Mouse (Mus musculus) cerebral cortex, adult 2 months (tissue): ENCODE data around the gene Atxn7.

Source experiments
- WGBS: fragments of 180-500 bp; shearing (Covaris S2); methylation state at CpG from one replicate; pipeline ENCODE4 v1.1.7; 2018; 5-methylcytosine and 5-hydroxymethylcytosine counted together

Atxn7 gene

DNA sequence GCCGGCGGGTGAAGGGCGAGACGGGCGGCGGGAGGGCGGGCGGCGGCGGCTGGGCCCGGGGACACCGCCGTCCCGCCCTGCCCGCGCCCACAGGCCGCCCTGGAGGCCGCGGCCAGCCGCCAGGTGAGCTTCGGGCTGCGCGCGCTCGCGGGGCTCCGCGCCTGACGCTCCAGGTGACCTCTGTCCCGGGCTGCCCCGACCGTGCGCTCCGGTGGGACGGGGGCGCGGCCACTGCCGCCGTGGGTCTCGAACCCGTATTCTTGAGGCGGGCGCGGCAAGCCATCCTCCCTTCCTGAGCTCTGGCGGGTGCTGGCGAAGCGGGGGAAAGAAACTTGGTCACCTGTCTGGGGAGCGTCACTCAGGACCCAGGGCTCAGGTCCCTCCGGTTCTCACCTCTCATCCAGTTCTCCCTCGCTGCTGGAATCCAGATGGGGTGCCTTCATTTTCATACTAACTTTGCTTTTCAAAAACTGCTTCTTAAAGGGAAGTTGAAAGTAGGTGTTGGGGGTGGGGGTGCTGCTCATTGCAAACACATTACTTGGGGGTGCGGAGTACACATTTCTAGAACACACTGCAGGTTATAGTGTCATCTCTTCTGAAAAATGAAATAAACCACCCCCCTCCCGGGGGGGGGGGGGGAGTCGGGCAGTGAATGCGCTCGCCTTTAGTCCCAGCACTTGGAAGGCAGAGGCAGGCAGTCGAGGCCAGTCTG is at the start of gene Atxn7, which contains the start of gene Thoc7:
TSS of gene Atxn7 (plus strand) at position 40 of the 712 bp plus-strand sequence.
TSS of gene Thoc7 (minus strand) at position 452 of the 712 bp plus-strand sequence.
- WGBS = 4% methylated on average over 41 of the region's 56 CpGs

DNA sequence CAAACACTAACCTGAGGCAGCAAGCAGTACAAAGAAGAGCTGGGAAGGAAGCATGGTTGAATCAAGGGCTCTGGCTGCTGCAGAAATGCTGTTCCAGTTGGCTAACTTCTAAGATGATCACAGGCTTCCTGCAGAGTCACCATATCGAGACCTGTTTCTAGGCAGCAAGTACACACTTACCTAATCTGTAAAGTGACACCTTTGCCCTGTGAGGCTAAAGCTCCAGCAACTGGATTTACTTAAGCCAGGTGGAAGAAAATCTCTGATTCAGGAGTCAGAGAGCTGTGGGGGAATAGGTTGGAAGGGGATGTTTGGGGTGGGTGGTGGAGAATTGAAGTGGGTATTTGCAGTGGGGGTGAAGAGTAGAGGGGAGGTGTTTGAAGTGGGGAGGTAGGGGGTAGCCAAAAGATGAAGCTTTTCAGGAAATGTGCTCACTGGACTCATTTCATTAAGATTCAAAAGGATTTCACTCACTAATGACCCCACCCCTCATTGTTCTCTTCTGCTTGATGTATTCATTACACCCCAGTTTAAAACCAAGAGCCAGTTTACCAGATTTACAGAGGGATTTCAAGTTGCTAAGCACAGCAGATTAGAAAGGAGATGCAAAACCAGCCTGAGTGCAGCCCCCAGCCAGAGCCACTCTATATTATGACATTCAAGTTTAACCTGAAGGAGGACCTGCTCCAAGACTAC is 46.7 kb upstream of the Atxn7 start, which contains the start of gene Gm281:
TSS of gene Gm281 (minus strand) at position 92 of the 696 bp plus-strand sequence.
- 59% methylated on average over 1 of the region's 1 CpGs for WGBS

DNA sequence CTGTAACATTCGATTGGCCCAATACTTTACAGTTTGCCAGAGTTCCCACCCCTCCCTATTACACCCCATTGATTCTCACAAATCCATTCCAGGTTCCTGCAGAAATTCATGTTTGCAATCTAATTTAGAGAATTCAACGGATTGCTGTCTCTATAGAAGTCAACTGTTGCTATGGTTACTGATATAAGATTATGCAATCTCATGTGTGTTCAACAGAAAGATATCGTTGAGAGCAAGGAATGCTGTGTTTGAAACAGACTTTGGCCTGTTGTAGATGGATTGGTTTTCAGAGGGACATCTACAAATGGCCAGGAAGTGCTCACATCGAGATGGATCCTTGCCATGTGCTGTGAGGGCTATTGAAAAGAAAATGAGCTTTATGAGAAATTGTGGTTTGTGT is 46.0 kb upstream of the Atxn7 start:
- WGBS = 44% methylated on average over 4 of the region's 4 CpGs

DNA sequence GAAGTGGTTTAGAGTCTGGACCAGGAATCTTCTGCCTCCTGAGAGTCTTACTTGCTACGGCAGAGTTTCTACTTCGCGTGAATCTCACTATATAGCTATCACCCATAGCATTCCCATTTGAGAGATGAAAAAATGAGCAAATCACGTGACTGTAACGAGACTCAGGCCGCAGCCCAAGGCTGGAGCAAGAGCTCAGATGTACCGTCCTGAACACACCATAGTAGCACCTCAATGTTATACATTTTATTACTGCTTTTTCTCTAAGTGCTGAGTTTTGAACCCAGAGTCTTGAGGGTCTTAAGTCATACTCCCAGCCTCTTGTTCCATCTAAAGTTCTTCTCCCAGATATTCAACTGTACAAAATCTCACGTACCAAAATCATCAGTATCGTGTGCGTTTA is 44.0 kb upstream of the Atxn7 start:
- 89% methylated on average over 10 of the region's 10 CpGs for WGBS

DNA sequence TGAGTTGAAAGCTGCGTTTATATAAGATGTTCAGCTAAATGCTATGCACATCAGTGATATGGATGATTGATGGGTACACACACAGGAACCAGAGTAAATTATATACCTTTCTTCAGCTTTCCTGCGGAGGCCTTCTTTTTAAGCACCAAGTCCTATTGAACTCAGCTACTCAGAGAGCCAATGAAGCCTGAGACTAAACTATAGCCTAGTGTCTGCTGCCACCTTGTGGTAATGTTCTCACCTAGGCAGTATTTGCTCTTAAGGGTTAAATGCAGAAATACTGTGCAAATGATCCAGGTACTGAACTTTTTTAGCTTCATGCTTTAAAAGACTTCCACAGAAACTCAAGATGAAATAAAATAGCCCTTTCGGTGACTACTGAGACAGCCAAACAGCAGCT is 43.6 kb upstream of the Atxn7 start:
- 29% methylated on average over 3 of the region's 3 CpGs for WGBS

DNA sequence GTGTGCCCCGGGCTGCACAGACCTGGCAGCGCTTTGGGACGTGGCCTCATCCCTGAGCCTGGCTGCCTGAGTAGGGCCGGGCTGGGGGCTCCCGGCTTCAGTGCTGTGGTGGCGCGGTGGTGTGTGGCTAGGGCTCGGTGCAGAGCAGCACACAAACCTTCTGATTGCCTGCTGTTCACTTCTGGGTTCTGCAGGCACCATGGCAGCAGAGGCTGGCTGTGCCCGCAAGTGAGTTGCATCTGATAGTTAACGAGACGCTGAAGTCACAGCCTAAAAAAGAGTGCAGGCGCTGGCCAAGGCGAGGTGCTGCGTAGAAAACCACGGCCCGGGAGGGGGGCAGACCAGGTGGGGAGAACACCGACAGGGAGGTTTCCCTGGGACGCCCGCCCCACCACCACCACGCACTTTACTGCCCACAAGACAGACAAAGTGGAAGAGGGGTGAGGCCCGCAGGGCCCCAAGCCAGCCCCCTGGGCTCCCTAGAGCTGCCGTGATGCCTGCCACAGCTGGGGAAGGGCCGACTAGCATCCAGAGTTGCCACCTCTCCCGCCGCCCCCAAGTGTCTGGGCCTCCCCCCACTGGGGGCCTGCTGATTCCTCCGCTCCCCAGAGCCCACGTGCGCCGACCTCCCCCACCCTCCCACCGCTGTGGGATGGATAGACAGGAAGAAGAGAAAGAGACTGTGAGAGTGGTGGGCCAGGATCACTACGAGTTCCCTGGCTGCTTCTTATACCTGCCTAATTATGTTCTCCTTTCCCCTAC is 27.8 kb upstream of the Atxn7 start:
- WGBS = 32% methylated on average over 31 of the region's 31 CpGs

DNA sequence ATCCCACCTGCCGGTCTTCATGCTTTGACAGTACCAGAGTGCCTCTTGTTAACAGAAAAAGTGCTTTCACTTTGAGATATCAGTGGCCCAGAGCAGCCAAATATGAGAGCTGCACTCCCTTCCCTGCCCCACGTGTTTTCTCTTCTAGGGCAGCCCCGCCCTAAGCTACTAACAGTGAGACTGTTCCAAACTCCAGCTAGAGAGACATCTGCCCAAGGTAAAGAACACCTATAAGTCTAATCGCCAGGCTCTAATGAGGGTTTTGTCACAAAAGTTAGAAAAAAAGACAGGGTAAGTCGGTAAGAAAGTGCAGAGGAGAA is 27.2 kb upstream of the Atxn7 start:
- WGBS = 50% methylated on average over 5 of the region's 5 CpGs

DNA sequence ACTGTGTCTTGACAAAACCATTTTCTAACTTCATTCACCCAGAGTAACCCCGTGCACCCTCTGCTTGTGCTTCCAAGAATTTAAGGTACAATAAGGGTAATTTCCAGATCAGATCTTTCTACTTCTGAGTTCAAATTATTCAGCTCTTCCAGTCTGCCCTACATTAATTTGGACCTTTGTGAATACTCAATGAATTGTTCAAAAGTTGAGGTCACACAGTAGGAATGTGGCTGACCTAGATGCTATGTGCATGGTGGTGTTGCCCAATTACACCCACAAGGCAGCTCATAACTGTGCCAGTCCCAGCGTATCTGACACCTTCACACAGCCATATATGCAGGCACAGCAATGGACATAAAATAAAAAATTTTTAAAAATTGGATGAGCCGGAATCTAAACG is 16.6 kb upstream of the Atxn7 start:
- WGBS = 92% methylated on average over 4 of the region's 4 CpGs

DNA sequence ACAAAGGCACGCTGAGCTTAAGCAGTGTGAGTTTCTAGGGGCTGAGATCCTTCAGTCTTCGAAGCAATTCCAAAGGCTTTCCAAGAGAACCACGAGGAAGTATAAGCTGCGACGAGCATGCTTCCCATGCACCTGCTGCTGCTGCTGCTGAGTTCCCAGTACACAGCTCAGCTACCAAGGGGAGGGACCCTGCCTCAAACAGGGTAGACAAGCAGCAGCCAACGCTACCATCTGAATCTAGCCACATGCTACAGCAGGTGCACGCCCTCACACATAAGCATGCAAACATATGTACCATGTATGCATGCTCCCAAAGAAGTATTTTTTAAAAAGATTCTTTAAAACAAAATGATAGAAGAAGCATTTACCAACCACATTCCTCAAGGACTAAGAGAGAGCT is 12.9 kb upstream of the Atxn7 start:
- 70% methylated on average over 7 of the region's 7 CpGs for WGBS

DNA sequence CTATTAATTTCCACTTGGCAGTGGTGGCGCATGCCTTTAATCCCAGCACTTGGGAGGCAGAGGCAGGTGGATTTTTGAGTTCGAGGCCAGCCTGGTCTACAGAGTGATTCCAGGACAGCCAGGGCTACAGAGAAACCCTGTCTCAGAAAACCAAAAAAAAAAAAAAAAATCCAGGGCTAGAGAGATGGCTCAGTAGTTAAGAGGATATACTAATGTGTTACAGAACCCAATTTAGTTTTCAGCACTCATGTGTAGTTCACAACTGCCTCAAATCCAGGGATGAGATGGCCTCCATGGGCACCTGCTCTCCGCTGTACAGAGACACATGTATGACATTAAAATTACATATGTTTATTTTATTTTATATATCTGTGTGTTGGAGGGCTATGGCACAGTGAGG is 9.1 kb upstream of the Atxn7 start:
- WGBS = 96% methylated on average over 3 of the region's 3 CpGs

DNA sequence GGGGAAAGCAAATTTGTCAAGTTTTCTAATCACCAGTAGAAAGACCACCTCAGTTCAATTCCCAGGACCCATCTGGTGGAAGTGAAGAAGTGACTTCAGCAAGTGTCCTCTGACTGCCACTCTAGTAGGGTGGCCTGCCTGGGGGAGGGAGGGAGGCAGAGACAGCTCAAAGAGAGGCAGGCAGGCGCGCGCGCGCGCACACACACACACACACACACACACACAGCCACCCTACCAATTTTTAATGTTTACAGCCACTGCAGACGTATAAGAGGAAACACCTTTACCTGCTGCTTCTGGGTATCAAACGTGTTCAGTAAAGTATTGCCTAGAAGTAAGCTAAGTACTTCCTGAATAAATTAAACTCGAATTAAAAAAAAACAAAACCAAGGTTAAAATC is 1.2 kb upstream of the Atxn7 start:
- 1% methylated on average over 9 of the region's 9 CpGs for WGBS

DNA sequence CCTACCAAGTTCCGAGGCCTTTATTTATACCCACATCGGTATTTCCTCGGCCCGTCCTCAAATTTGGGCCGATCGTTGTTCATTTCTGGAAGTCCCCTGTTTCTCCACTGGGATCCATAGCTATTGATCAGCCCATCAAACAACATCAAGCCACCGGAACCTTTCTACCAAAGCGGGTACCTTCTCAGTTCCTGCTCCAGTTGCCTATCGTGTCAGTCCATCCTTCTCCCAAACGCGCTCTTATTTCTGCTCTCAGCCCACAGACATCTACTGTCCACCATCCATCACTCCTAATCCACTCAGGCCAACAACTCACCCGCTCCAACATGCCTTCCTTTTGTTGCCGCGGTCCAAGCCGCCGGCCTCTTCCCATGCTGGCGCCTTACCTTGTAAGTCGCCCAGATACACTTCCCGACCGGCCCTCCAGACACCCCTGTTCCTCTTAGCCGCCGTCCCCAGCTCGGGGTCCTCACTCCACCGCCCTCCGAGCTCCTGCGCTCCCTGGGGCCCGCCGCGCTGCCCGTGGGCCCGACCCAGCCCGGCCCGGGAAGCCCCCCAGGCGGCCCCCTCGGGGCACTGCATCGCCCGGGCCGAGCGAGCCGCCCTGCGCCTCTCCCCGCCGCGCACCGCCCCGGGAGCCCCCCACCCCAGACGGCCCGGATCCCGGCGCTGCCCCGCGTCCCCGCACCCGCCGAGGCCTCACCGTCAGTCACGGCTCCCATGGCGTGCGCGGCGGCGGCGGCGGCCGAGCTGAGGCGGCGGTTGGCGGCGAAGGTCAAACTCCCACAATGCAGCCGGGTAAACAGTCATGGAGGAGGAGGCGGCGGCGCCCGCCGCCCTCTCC is 536 bp upstream of the Atxn7 start:
- WGBS = under 1% methylated on average over 75 of the region's 75 CpGs

DNA sequence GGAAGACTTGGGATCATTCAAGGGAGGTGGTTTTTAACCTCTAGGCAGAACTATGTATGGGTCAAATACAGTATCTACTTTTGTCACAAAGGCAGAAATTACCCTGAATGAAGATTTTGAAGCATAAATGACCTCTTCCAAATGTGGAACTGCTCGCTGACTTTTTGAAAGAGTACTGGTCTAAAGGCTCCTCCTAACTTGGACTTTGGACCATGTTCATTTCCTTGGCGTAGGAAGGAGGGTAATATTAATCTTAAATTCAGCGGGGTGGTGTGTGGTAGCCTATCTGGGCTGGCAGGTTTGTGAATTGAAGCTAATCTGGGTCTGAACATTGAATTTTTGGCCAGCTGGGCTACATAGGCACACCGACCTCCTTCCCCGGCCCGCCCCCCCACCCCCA is 1.2 kb downstream of the Atxn7 start:
- 83% methylated on average over 6 of the region's 6 CpGs for WGBS

DNA sequence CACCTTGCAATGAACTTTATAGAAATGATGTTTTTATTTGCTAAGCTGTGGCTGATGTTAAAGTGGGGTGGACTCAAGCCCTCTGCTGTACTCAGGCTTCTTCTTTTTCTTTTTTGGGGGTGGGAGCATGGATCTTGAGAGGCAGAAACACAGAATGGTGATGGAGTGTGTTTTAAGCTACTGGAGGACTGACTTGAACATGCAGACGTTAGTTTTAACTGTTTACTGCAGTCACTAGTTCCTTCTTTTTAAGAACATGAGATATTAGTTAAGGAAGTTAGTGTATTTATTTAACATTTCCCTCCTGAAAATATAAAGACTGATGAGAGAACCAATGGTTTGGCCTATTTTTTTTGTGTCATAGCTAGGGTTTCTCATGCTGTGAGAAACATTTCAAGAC is 2.3 kb downstream of the Atxn7 start:
- WGBS = 74% methylated on average over 1 of the region's 1 CpGs

DNA sequence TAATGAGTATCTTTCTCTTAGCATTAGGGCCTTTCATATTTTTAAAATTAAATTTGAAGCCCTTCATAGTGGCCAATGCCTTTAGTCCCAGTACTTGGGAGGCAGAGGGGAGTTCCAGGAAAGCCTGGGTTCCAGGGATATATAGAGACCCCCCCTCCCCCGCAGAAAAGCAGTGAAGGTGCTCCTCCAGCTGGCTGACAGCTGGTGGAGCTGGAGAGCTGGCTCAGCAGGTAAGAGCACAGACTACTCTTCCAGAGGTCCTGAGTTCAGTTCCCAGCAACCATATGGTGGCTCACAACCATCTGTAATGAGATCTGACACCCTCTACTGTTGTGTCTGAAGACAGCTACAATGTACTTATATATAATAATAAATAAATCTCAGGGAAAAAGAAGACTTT is 6.4 kb downstream of the Atxn7 start:
- WGBS = 44% methylated on average over 1 of the region's 1 CpGs

DNA sequence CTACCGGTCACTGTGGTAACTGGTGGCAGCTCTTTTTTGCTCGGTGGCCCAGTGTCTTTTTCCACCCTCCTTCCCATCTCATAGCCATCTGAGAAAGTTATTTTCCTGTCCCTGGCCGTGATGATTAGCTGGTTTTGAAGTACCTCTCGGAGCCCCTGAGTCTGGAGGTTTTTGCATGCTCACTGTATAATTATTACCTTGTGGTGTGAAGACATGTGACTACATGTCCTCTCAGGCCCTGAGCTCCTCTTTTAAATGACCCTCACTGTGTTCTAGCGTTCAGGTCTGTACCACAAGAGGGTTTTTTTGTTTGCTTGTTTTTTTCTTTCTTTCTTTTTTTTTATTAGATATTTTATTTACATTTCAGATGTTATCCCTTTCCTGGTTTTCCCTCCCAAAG is 7.2 kb downstream of the Atxn7 start:
- 94% methylated on average over 5 of the region's 5 CpGs for WGBS

DNA sequence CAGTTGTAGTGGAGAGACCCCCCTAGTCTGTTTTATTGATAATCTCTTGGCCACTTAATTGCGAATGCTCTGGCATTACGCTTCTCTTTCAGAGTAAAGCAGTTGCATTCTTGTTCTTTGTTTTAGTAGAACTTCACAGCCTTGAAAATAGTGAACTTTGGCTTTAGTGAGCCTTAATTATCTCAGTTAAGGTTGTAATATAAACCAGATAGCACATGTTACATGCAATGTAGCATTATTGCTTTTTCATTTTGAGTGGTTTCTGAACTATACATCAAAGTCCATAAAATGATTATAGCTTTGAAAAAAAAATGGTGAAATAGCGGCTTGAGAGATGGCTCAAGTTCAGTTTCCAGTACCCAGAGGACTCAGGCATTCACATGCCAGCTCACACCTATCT is 9.3 kb downstream of the Atxn7 start:
- 93% methylated on average over 3 of the region's 3 CpGs for WGBS

DNA sequence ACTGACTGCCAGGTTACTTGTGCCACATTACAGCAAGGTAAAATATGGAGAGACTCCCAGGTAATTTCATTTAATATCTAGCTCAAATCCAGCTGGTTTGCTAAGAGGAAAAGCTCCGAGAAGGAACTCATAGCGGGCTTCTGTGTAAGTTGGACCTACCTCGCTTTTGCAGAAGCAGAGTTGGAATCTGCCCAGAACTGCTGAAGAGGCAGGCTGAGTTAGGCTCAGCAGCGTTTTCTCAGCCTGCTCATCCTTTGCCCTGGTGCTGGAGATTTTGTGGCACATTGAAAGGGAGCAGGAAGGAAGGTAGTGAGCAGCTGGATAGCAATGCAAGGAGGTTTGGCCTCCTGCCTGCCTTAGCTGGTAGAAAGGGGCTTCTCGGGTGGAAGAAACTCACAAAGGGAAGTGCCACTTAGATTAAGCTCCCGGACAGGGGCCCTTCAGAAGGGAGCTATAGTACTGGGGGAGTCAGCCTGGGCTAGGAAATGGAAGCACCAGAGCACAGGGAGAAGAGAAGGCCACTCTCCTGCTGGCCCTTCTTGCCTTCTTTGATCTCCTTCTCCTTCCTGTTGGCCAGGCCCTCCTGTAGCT is 10.5 kb downstream of the Atxn7 start:
- 51% methylated on average over 6 of the region's 6 CpGs for WGBS

DNA sequence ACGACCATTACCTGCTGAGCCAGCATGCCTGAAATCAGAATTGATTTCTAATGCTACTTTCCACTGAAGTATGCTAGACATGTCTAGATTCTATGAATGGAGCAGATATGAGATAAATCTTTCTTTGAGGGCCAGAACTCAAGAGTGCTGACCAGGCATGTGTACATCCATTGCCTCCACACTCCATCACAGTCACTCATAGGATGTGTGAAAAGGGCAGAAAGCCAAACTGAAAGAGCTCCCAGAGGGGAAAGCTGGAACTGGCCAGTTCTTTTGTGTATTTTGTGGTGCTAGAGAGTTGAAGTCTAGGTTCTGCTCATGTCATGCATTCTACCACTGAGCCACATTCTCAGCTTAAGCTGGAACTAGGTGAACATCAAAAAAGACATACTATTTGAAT is 16.3 kb downstream of the Atxn7 start:
- WGBS = 85% methylated on average over 1 of the region's 1 CpGs

DNA sequence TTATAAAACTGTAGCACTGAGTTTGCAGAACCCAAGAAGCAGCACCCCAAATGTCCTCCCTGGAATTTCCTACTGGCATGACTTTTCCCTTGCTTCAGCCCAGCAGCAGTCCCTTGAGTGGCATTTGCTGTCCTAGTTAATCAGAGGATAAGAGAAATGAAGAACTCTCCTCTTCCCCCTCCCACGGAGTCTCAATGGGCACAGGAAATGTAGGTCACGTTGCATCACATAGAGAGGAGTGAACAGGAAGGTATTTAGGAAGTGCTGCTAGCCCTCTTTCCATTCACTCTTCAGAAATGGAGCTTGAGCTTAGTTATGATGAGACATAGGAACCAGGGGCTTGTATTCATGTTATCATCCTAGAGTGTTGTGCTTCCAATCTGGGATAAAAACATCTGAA is 20.0 kb downstream of the Atxn7 start:
- whole genome bisulfite sequencing = 44% methylated on average over 2 of the region's 2 CpGs

DNA sequence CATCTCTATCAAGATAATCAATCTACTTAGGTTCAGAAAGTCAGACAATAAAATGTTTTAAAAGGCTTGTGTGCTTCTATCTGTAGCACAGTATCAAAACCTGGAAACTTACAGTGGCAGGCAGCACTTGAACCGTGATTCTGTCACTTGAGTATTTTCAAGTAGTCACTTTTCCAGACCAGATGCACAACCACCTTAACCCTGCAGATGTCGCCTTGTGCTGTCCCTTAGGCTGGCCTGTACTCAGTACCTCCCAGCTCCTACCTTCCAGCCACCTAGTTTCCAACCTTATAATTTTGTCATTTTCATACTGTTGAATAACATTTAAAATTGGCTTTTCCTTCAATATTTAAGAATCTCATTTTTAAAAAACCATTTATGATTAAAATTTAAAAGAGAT is 20.9 kb downstream of the Atxn7 start:
- 84% methylated on average over 2 of the region's 2 CpGs for whole genome bisulfite sequencing

DNA sequence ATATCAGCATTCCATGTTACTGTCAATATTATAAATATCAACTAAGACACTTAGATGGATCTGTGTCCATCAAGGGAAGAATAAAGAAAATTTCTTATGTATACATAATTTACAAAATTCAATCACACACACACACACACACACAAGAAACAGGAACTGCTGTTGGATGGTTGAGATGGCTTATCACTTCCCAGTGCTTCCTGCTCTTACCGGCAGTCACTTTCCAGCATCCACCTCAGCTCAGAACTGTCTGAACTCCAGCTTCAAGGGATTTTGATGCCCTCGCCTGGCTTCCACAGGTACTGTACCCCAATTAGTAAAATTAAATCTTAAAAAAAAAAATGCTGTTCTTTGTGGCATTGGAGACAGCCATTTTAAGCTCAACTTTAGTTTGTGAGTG is 27.2 kb downstream of the Atxn7 start:
- 67% methylated on average over 2 of the region's 2 CpGs for WGBS
